Mouse (Mus musculus) ES-Bruce4 (cell line): ENCODE data around the gene Cers2.

Experiments used
- CTCF ChIP-seq: IDR thresholded peaks from one replicate; pipeline ENCODE4 v1.8.1; 2011; ENCODE audit warnings: low read depth, low read length
- POLR2A ChIP-seq: IDR thresholded peaks from one replicate; pipeline ENCODE4 v1.8.1; 2011; ENCODE audit warnings: low read length; ENCODE audit not compliant: insufficient read depth

GRCm38 (mm10) chr3:95282865-95283588 lies 31.6 kb upstream of the Cers2 start:
- TF ChIP-seq CTCF: no peak
- no peak for TF ChIP-seq POLR2A
